Mouse (Mus musculus) megakaryocyte progenitor cell, adult 5-6 weeks (primary cell): ENCODE data around the gene March6. TPM values are rescaled to one million over a fixed set of nuclear protein-coding genes. Genes with fewer than 3 reads are reported as not detected.

Experiments
- ATAC-seq: replicated peaks from 2 replicates; pipeline ENCODE4 v1.8.0; 2016; ENCODE audit warnings: mild to moderate bottlenecking, moderate TSS enrichment, inconsistent platforms; ENCODE audit not compliant: poor library complexity
- total RNA-seq, 2 experiments: library from RNA; stranded (forward) in 1 of 2; stranded (reverse) in 1 of 2; fragments of 157-497, 149-512 nt in 1 of 2; fragments of 200-1000 nt in 1 of 2; gene quantifications; 2 replicates each; pipeline versions ENCODE4 v1.2.3 to v1.2.4; 2015 to 2017

March6 gene
- 39.3 and 42.5 TPM in 2 replicates for total RNA-seq (2015)
- 28.8 and 38.8 TPM in 2 replicates for total RNA-seq (2017)

- ATAC-seq, result peak; percentile 47
These were observed at the start of gene March6 for GRCm38 (mm10) chr15:31530659-31531445. TSS of gene March6 (minus strand) at chr15:31531053.

GRCm38 (mm10) chr15:31576076-31576475 is 45.2 kb upstream of the March6 start:
- no peak for ATAC-seq

- ATAC-seq, result 0 out of 2 replicates have a peak, but pooled peaks have one; percentile 23
These were observed 42.8 kb upstream of the March6 start for GRCm38 (mm10) chr15:31573692-31574091.

GRCm38 (mm10) chr15:31573287-31573686 is 42.4 kb upstream of the March6 start:
- peak; percentile 61 for ATAC-seq

GRCm38 (mm10) chr15:31571906-31572722 is 41.3 kb upstream of the March6 start:
- ATAC-seq, result peak; percentile 59

GRCm38 (mm10) chr15:31570959-31571358 is 40.1 kb upstream of the March6 start:
- ATAC-seq, result peak; percentile 23; the same call in 1 of the 2 replicates

GRCm38 (mm10) chr15:31569325-31570022 is 38.6 kb upstream of the March6 start:
- ATAC-seq, result no peak

GRCm38 (mm10) chr15:31568581-31568996 is 37.7 kb upstream of the March6 start:
- ATAC-seq, result no peak

GRCm38 (mm10) chr15:31567431-31567830 is 36.6 kb upstream of the March6 start:
- no peak for ATAC-seq

GRCm38 (mm10) chr15:31565786-31566185 is 34.9 kb upstream of the March6 start:
- ATAC-seq, result no peak

- no peak for ATAC-seq
These were observed 34.3 kb upstream of the March6 start, which contains the start of gene Cmbl for GRCm38 (mm10) chr15:31565184-31565583. TSS of gene Cmbl (plus strand) at chr15:31565389.

GRCm38 (mm10) chr15:31563577-31564546 is 33.0 kb upstream of the March6 start:
- peak; percentile 32 for ATAC-seq

GRCm38 (mm10) chr15:31562847-31563246 is 32.0 kb upstream of the March6 start:
- ATAC-seq, result no peak

- no peak for ATAC-seq
These were observed 31.1 kb upstream of the March6 start for GRCm38 (mm10) chr15:31561976-31562375.

GRCm38 (mm10) chr15:31561390-31561789 is 30.5 kb upstream of the March6 start:
- no peak for ATAC-seq

- ATAC-seq, result peak; percentile 90
These were observed 24.0 kb upstream of the March6 start for GRCm38 (mm10) chr15:31554855-31555254.

GRCm38 (mm10) chr15:31550381-31550780 is 19.5 kb upstream of the March6 start:
- ATAC-seq, result no peak

GRCm38 (mm10) chr15:31547421-31547820 is 16.6 kb upstream of the March6 start:
- ATAC-seq, result peak; percentile 38

- ATAC-seq, result no peak
These were observed 15.4 kb upstream of the March6 start for GRCm38 (mm10) chr15:31546291-31546690.

GRCm38 (mm10) chr15:31545058-31545457 is 14.2 kb upstream of the March6 start:
- no peak for ATAC-seq
